Mouse (Mus musculus): ENCODE measurements around the gene Lhpp. TPM values are rescaled to one million over a fixed set of nuclear protein-coding genes. Genes with fewer than 3 reads are reported as not detected.

Lhpp gene
- polyA plus RNA-seq, 1 experiment from 2014 or later = 24.5 TPM

GRCm38 (mm10) chr7:132576116-132576650 lies 34.3 kb upstream of the Lhpp start, which contains the start of gene Oat:
Gene Oat, minus strand, starts transcription at chr7:132576398.
- H3K9me3 ChIP-seq (ENCODE audit: control insufficient read depth, low read length) = no peaks in the 10 kb centered on the region
- H3K4me3 ChIP-seq (ENCODE audit: low read length) = peak within 1 kb of the TSS; percentile 72
- H3K27ac ChIP-seq (ENCODE audit: low read depth, low read length) = peak within 1 kb of the TSS; percentile 91
- peak within 1 kb of the TSS; percentile 66 for H3K4me2 ChIP-seq (replicated peaks; ENCODE audit: low read depth, low read length)
- peak within 1 kb of the TSS; percentile 78 for H3K9ac ChIP-seq (ENCODE audit: low read depth, low read length)
- H3K36me3 ChIP-seq (ENCODE audit: control insufficient read depth, insufficient read depth, low read length) = no peaks in the 10 kb centered on the region
- peak; percentile 98 for ATAC-seq (ENCODE audit: low FRiP score, low TSS enrichment)
- under 1% methylated on average over 49 of the region's 49 CpGs for WGBS
- peaks cover 18% of the 10 kb centered on the region for H3K4me1 ChIP-seq (ENCODE audit: control insufficient read depth, insufficient read depth, low read length)
- H3K27me3 ChIP-seq (ENCODE audit: control insufficient read depth, insufficient read depth, low read length) = no peaks in the 10 kb centered on the region

GRCm38 (mm10) chr7:132576891-132577290 lies 33.5 kb upstream of the Lhpp start:
- Histone ChIP-seq H3K4me3 (ENCODE audit: low read length) (peak overlapping the region; percentile 72; the same call in 1 of the 2 replicates), H3K36me3 (ENCODE audit: control insufficient read depth, insufficient read depth, low read length) (no peaks in the 10 kb centered on the region), H3K9ac (ENCODE audit: low read depth, low read length) (no peak overlapping the region), H3K27ac (ENCODE audit: low read depth, low read length) (no peak overlapping the region), H3K9me3 (ENCODE audit: control insufficient read depth, low read length) (no peaks in the 10 kb centered on the region), H3K27me3 (ENCODE audit: control insufficient read depth, insufficient read depth, low read length) (no peaks in the 10 kb centered on the region), H3K4me2 (replicated peaks; ENCODE audit: low read depth, low read length) (no peak overlapping the region; the same call in 1 of the 2 replicates), H3K4me1 (ENCODE audit: control insufficient read depth, insufficient read depth, low read length) (peaks cover 18% of the 10 kb centered on the region)
- WGBS = 66% methylated on average over 4 of the region's 4 CpGs
- no peak for ATAC-seq (ENCODE audit: low FRiP score, low TSS enrichment)

- WGBS = 76% methylated on average over 6 of the region's 6 CpGs
- no peak overlapping the region for H3K9ac ChIP-seq (ENCODE audit: low read depth, low read length)
- peaks cover 3% of the 10 kb centered on the region; the same call in 1 of the 2 replicates for H3K4me1 ChIP-seq (ENCODE audit: control insufficient read depth, insufficient read depth, low read length)
- H3K27me3 ChIP-seq (ENCODE audit: control insufficient read depth, insufficient read depth, low read length) = no peaks in the 10 kb centered on the region
- H3K36me3 ChIP-seq (ENCODE audit: control insufficient read depth, insufficient read depth, low read length) = no peaks in the 10 kb centered on the region
- no peaks in the 10 kb centered on the region for H3K9me3 ChIP-seq (ENCODE audit: control insufficient read depth, low read length)
- H3K4me3 ChIP-seq (ENCODE audit: low read length) = no peak overlapping the region
- no peak for ATAC-seq (ENCODE audit: low FRiP score, low TSS enrichment)
- H3K4me2 ChIP-seq (replicated peaks; ENCODE audit: low read depth, low read length) = no peak overlapping the region
- no peak overlapping the region for H3K27ac ChIP-seq (ENCODE audit: low read depth, low read length)
These were observed 29.9 kb upstream of the Lhpp start for GRCm38 (mm10) chr7:132580511-132580910.

- no peak for ATAC-seq (ENCODE audit: low FRiP score, low TSS enrichment)
- no peak overlapping the region for H3K27ac ChIP-seq (ENCODE audit: low read depth, low read length)
These were observed 29.0 kb upstream of the Lhpp start for GRCm38 (mm10) chr7:132581441-132581840.

GRCm38 (mm10) chr7:132585695-132586491 lies 24.5 kb upstream of the Lhpp start:
- H3K9ac ChIP-seq (ENCODE audit: low read depth, low read length) = no peak overlapping the region
- no peak overlapping the region for H3K27ac ChIP-seq (ENCODE audit: low read depth, low read length)
- no peaks in the 10 kb centered on the region for H3K9me3 ChIP-seq (ENCODE audit: control insufficient read depth, low read length)
- no peak for ATAC-seq (ENCODE audit: low FRiP score, low TSS enrichment)
- no peaks in the 10 kb centered on the region for H3K36me3 ChIP-seq (ENCODE audit: control insufficient read depth, insufficient read depth, low read length)
- H3K27me3 ChIP-seq (ENCODE audit: control insufficient read depth, insufficient read depth, low read length) = no peaks in the 10 kb centered on the region
- H3K4me2 ChIP-seq (replicated peaks; ENCODE audit: low read depth, low read length) = no peak overlapping the region
- WGBS = 61% methylated on average over 3 of the region's 3 CpGs
- no peak overlapping the region for H3K4me3 ChIP-seq (ENCODE audit: low read length)
- no peaks in the 10 kb centered on the region for H3K4me1 ChIP-seq (ENCODE audit: control insufficient read depth, insufficient read depth, low read length)

More at GRCm38 (mm10) chr7:132581441-132581840, 29.0 kb upstream of the Lhpp start:
- Histone ChIP-seq H3K4me3 (ENCODE audit: low read length) (no peak overlapping the region), H3K4me1 (ENCODE audit: control insufficient read depth, insufficient read depth, low read length) (peaks cover 3% of the 10 kb centered on the region; the same call in 1 of the 2 replicates), H3K4me2 (replicated peaks; ENCODE audit: low read depth, low read length) (no peak overlapping the region), H3K36me3 (ENCODE audit: control insufficient read depth, insufficient read depth, low read length) (no peaks in the 10 kb centered on the region), H3K27me3 (ENCODE audit: control insufficient read depth, insufficient read depth, low read length) (no peaks in the 10 kb centered on the region), H3K9me3 (ENCODE audit: control insufficient read depth, low read length) (no peaks in the 10 kb centered on the region), H3K9ac (ENCODE audit: low read depth, low read length) (no peak overlapping the region)
- 97% methylated on average over 2 of the region's 2 CpGs for WGBS

GRCm38 (mm10) chr7:132587167-132587566 lies 23.3 kb upstream of the Lhpp start:
- no peak overlapping the region for H3K27ac ChIP-seq (ENCODE audit: low read depth, low read length)
- ATAC-seq (ENCODE audit: low FRiP score, low TSS enrichment) = no peak
- no peaks in the 10 kb centered on the region for H3K27me3 ChIP-seq (ENCODE audit: control insufficient read depth, insufficient read depth, low read length)
- no peak overlapping the region for H3K4me3 ChIP-seq (ENCODE audit: low read length)
- WGBS = 70% methylated on average over 5 of the region's 5 CpGs
- H3K9me3 ChIP-seq (ENCODE audit: control insufficient read depth, low read length) = no peaks in the 10 kb centered on the region
- H3K36me3 ChIP-seq (ENCODE audit: control insufficient read depth, insufficient read depth, low read length) = no peaks in the 10 kb centered on the region
- no peaks in the 10 kb centered on the region for H3K4me1 ChIP-seq (ENCODE audit: control insufficient read depth, insufficient read depth, low read length)
- no peak overlapping the region for H3K4me2 ChIP-seq (replicated peaks; ENCODE audit: low read depth, low read length)
- H3K9ac ChIP-seq (ENCODE audit: low read depth, low read length) = no peak overlapping the region

- Histone ChIP-seq H3K27ac (ENCODE audit: low read depth, low read length) (no peak overlapping the region), H3K27me3 (ENCODE audit: control insufficient read depth, insufficient read depth, low read length) (no peaks in the 10 kb centered on the region), H3K9ac (ENCODE audit: low read depth, low read length) (no peak overlapping the region), H3K4me1 (ENCODE audit: control insufficient read depth, insufficient read depth, low read length) (no peaks in the 10 kb centered on the region), H3K36me3 (ENCODE audit: control insufficient read depth, insufficient read depth, low read length) (no peaks in the 10 kb centered on the region), H3K9me3 (ENCODE audit: control insufficient read depth, low read length) (no peaks in the 10 kb centered on the region), H3K4me2 (replicated peaks; ENCODE audit: low read depth, low read length) (no peak overlapping the region), H3K4me3 (ENCODE audit: low read length) (no peak overlapping the region)
- 62% methylated on average over 5 of the region's 5 CpGs for WGBS
- no peak for ATAC-seq (ENCODE audit: low FRiP score, low TSS enrichment)
These were observed 20.8 kb upstream of the Lhpp start for GRCm38 (mm10) chr7:132589610-132590009.

- Histone ChIP-seq H3K27me3 (ENCODE audit: control insufficient read depth, insufficient read depth, low read length) (peaks cover 32% of the 10 kb centered on the region), H3K27ac (ENCODE audit: low read depth, low read length) (no peak overlapping the region), H3K4me3 (ENCODE audit: low read length) (no peak overlapping the region), H3K9me3 (ENCODE audit: control insufficient read depth, low read length) (no peaks in the 10 kb centered on the region), H3K9ac (ENCODE audit: low read depth, low read length) (no peak overlapping the region), H3K4me1 (ENCODE audit: control insufficient read depth, insufficient read depth, low read length) (peaks cover 5% of the 10 kb centered on the region; the same call in 1 of the 2 replicates), H3K4me2 (replicated peaks; ENCODE audit: low read depth, low read length) (no peak overlapping the region), H3K36me3 (ENCODE audit: control insufficient read depth, insufficient read depth, low read length) (no peaks in the 10 kb centered on the region)
- 68% methylated on average over 2 of the region's 2 CpGs for WGBS
- ATAC-seq (ENCODE audit: low FRiP score, low TSS enrichment) = no peak
These were observed 16.7 kb upstream of the Lhpp start for GRCm38 (mm10) chr7:132593762-132594161.

GRCm38 (mm10) chr7:132594325-132594724 lies 16.1 kb upstream of the Lhpp start:
- H3K27me3 ChIP-seq (ENCODE audit: control insufficient read depth, insufficient read depth, low read length) = peaks cover 38% of the 10 kb centered on the region
- no peak overlapping the region for H3K27ac ChIP-seq (ENCODE audit: low read depth, low read length)
- H3K4me1 ChIP-seq (ENCODE audit: control insufficient read depth, insufficient read depth, low read length) = peaks cover 7% of the 10 kb centered on the region
- no peaks in the 10 kb centered on the region for H3K36me3 ChIP-seq (ENCODE audit: control insufficient read depth, insufficient read depth, low read length)
- no peaks in the 10 kb centered on the region for H3K9me3 ChIP-seq (ENCODE audit: control insufficient read depth, low read length)
- H3K4me2 ChIP-seq (replicated peaks; ENCODE audit: low read depth, low read length) = no peak overlapping the region
- no peak overlapping the region for H3K9ac ChIP-seq (ENCODE audit: low read depth, low read length)
- no peak for ATAC-seq (ENCODE audit: low FRiP score, low TSS enrichment)
- no peak overlapping the region for H3K4me3 ChIP-seq (ENCODE audit: low read length)
- WGBS = 92% methylated on average over 2 of the region's 2 CpGs

Data from kidney, embryonic 14.5 days (tissue).